Mouse (Mus musculus) stomach, embryonic 15.5 days (tissue): ENCODE measurements at regions not wholly inside any gene's neighbourhood (a gene's known extent, or its start where the extent isn't known, plus 50 kb on each side); places are given as distances from the start of the nearest gene placed in this dataset.

ENCODE experiments used
- ATAC-seq: fragments of 200-750 bp; cut with Nextera tagmentation; 2 replicates; pipeline ENCODE4 v1.8.0; 2017; ENCODE audit warnings: low read depth, moderate number of reproducible peaks, moderate TSS enrichment; ENCODE audit not compliant: insufficient read depth, low FRiP score
- H3K27ac ChIP-seq: fragments of 300-500 bp; sonication (generic); 2 replicates; pipeline ENCODE4 v1.5.1; 2015; ENCODE audit warnings: mild to moderate bottlenecking, inconsistent platforms
- H3K27me3 ChIP-seq: fragments of 300-500 bp; sonication (generic); replicated peaks from 2 replicates; pipeline ENCODE4 v1.6.1; 2015; ENCODE audit warnings: inconsistent platforms
- H3K36me3 ChIP-seq: fragments of 300-500 bp; sonication (generic); 2 replicates; pipeline ENCODE4 v1.6.1; 2015; ENCODE audit warnings: inconsistent platforms
- H3K4me1 ChIP-seq: fragments of 300-500 bp; sonication (generic); 2 replicates; pipeline ENCODE4 v1.6.1; 2015; ENCODE audit warnings: inconsistent platforms
- H3K4me2 ChIP-seq: fragments of 300-500 bp; sonication (generic); 2 replicates; pipeline ENCODE4 v1.6.1; 2015; ENCODE audit warnings: mild to moderate bottlenecking, inconsistent platforms
- H3K4me3 ChIP-seq: fragments of 300-500 bp; sonication (generic); replicated peaks from 2 replicates; pipeline ENCODE4 v1.5.1; 2015; ENCODE audit warnings: inconsistent platforms
- H3K9ac ChIP-seq: fragments of 300-500 bp; sonication (generic); 2 replicates; pipeline ENCODE4 v1.6.1; 2015; ENCODE audit warnings: inconsistent platforms
- H3K9me3 ChIP-seq: fragments of 300-500 bp; sonication (generic); 2 replicates; pipeline ENCODE4 v1.6.1; 2016; ENCODE audit warnings: inconsistent platforms
- WGBS: fragments of 180-500 bp; shearing (Covaris S2); methylation state at CpG from one replicate; pipeline ENCODE4 v1.1.7; 2015; 5-methylcytosine and 5-hydroxymethylcytosine counted together

DNA sequence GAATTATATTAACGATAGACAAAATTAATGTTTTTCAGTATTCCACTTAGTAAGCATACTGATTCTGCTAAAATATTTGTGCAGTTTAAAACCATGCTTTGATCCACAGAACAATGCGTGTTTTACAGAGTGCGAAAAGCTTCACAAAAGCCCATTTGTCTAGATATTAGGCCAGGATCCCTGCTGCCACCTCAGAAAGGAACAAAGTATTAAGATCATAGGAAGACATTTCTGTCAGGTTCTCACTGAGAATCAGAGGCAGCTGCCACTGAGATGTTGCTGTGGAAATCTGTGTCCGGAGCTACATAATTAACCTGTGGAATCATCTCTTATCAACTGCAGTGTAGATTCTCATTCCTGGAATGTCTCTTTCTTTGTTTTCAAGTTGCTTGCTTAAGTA lies 656.9 kb downstream of the Car8 start:
- H3K36me3 ChIP-seq, result no peaks in the 10 kb centered on the region
- H3K4me3 ChIP-seq, result no peak overlapping the region
- H3K27me3 ChIP-seq, result no peaks in the 10 kb centered on the region
- no peak overlapping the region for H3K27ac ChIP-seq
- H3K4me2 ChIP-seq, result no peak overlapping the region
- no peaks in the 10 kb centered on the region for H3K4me1 ChIP-seq
- 66% methylated on average over 4 of the region's 4 CpGs for WGBS
- ATAC-seq, result no peak
- no peak overlapping the region for H3K9ac ChIP-seq
- H3K9me3 ChIP-seq, result no peaks in the 10 kb centered on the region

GRCm38 (mm10) chr4:7581220-7581916 lies 657.5 kb downstream of the Car8 start:
- Histone ChIP-seq H3K4me3 (no peak overlapping the region), H3K9me3 (no peaks in the 10 kb centered on the region), H3K27ac (no peak overlapping the region), H3K36me3 (no peaks in the 10 kb centered on the region), H3K4me2 (peak overlapping the region; percentile 13; the same call in 1 of the 2 replicates), H3K27me3 (no peaks in the 10 kb centered on the region), H3K4me1 (no peaks in the 10 kb centered on the region), H3K9ac (no peak overlapping the region)
- 0 out of 2 replicates have a peak, but pooled peaks have one; percentile 22 for ATAC-seq
- WGBS, result 39% methylated on average over 8 of the region's 8 CpGs

DNA sequence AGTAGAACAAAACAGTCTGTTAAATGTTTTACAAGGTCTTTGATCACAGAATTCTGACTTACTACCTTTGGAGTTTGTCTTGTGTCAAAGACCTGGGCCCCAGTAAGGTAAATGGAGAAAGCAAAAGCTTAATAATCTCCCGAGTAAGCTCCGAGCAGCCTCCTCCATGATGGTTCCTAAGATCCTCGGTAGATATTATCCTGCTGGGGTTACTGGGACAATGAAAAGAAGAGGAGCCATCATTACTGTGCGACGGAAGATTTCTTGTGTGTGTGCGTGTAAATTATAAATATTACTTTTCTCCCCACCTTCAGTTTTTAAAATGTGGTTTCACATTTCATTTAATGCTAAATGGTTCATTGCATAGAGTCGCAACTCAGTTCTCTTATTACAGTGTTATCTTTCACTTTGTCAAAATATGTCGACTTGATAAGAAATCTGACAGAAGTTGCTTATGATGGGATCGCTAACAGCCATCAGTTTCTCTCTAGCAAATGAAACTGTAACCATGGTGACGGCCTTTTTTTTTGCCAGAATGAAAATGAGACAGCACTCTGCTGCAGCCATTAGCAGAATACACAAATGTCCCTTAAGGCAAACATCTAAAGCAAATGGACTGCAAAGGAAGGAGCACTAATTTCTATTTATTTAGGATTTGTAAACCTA lies 658.2 kb downstream of the Car8 start:
- Histone ChIP-seq H3K9me3 (no peaks in the 10 kb centered on the region), H3K4me3 (no peak overlapping the region), H3K27ac (no peak overlapping the region), H3K27me3 (no peaks in the 10 kb centered on the region), H3K36me3 (no peaks in the 10 kb centered on the region), H3K4me2 (peak overlapping the region; percentile 13; the same call in 1 of the 2 replicates), H3K4me1 (no peaks in the 10 kb centered on the region), H3K9ac (no peak overlapping the region)
- 40% methylated on average over 10 of the region's 10 CpGs for whole genome bisulfite sequencing
- 0 out of 2 replicates have a peak, but pooled peaks have one; percentile 14 for ATAC-seq

DNA sequence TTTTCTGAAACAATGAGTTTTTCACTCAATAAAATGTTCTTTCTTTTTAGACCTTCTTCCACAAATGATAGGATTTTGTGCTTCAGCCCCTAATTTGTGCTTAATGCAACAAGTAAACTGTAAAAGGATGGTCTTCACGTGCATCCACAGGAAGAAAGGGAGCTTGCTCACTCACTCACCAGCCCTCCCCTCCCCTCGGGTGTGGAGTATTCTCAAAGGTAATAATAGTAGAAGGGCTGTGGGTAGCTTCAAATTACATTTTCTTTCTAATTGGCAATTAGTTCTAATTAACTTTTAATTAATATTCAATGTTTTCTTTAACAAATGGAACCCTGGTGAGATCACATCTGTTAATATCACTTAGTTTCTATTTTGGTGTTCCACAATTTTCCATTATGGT lies 664.8 kb downstream of the Car8 start:
- H3K4me3 ChIP-seq, result no peak overlapping the region
- no peaks in the 10 kb centered on the region for H3K27me3 ChIP-seq
- no peak overlapping the region for H3K9ac ChIP-seq
- 73% methylated on average over 2 of the region's 2 CpGs for WGBS
- no peak for ATAC-seq
- H3K36me3 ChIP-seq, result no peaks in the 10 kb centered on the region
- H3K4me1 ChIP-seq, result no peaks in the 10 kb centered on the region
- H3K27ac ChIP-seq, result no peak overlapping the region
- no peaks in the 10 kb centered on the region for H3K9me3 ChIP-seq
- H3K4me2 ChIP-seq, result no peak overlapping the region

DNA sequence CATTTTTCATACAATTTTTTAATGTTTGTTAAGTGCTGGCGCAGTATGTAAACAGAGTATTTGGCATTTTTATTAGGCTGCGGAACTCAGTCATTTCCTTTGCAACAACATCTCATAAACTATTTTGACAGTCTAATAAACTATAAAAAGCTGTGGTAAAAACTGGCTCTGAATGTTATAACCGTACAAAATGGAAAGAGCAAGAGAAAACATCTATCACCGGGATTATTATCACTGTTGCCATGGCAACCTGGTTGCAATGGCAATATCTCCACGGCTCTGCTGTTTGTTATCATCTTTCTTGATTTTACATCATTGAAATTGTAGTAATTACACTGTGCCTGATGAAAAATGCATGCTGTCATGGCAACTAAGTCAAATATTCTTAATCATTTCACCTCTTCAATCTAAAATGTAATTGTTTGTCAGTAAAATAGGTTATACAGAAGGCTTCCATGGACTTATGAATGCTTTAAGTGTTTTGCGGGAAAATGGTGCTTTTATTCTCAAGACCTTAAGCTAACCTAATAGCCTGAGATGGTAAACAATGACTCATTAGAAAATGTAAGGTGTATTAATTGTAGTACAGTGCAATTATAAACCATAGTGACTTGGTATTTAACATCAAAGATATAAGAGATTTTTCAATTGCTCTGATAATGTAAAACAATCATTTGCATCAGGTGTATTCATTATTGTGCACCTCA lies 671.0 kb downstream of the Car8 start:
- H3K4me2 ChIP-seq, result no peak overlapping the region
- H3K4me1 ChIP-seq, result no peaks in the 10 kb centered on the region
- no peak overlapping the region for H3K9ac ChIP-seq
- no peak overlapping the region for H3K27ac ChIP-seq
- no peak overlapping the region for H3K4me3 ChIP-seq
- H3K9me3 ChIP-seq, result no peaks in the 10 kb centered on the region
- WGBS, result 42% methylated on average over 6 of the region's 6 CpGs
- no peaks in the 10 kb centered on the region for H3K36me3 ChIP-seq
- H3K27me3 ChIP-seq, result no peaks in the 10 kb centered on the region
- ATAC-seq, result no peak

GRCm38 (mm10) chr4:7559867-7560832 lies 678.7 kb downstream of the Car8 start:
- no peaks in the 10 kb centered on the region for H3K27me3 ChIP-seq
- H3K4me1 ChIP-seq, result no peaks in the 10 kb centered on the region
- no peaks in the 10 kb centered on the region for H3K9me3 ChIP-seq
- no peak overlapping the region for H3K4me2 ChIP-seq
- no peak overlapping the region for H3K9ac ChIP-seq
- no peaks in the 10 kb centered on the region for H3K36me3 ChIP-seq
- peak overlapping the region; percentile 40 for H3K27ac ChIP-seq
- no peak; the same call in 1 of the 2 replicates for ATAC-seq
- WGBS, result 39% methylated on average over 7 of the region's 7 CpGs
- no peak overlapping the region for H3K4me3 ChIP-seq

DNA sequence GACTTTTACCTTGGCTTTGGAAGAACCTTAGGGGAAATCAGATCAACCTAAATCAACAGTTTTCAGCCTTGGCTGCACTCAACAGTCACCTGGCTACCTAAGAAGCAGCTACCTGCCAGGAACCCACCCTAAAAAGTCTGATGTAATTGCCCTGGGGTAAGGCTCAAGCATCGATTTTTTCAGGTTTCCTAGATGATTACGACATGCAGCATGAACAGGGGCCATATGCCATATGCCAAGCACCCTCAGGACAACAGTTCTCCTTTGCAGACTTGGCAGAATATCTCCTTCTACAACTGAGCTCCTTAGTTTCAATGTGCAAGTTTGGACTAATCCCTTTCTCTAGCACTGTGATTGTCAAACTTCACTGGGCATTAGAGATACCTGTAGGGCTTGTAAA lies 680.1 kb downstream of the Car8 start:
- H3K27me3 ChIP-seq, result no peaks in the 10 kb centered on the region
- no peak for ATAC-seq
- no peak overlapping the region for H3K27ac ChIP-seq
- H3K4me2 ChIP-seq, result no peak overlapping the region
- H3K4me1 ChIP-seq, result no peaks in the 10 kb centered on the region
- no peak overlapping the region for H3K4me3 ChIP-seq
- no peaks in the 10 kb centered on the region for H3K36me3 ChIP-seq
- H3K9me3 ChIP-seq, result no peaks in the 10 kb centered on the region
- no peak overlapping the region for H3K9ac ChIP-seq
- 83% methylated on average over 2 of the region's 2 CpGs for WGBS

DNA sequence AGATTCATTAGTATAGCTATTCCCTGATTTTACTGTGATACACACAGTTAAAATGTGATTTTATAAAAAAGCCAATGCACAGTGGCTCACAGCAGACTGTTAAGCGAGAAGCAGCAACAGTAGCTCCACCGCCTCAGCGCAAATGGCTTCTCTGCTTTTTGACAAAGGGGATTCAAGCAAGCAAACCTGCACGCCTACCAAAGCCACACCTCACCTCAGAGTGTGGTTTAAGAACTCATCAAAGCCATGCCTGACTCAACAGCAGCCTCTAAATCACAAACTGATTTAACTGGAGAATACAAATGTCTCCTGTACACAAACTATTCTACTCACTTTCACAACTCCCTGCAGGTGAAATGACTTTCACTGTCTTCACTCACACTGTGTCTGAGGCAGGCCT lies 704.5 kb downstream of the Car8 start:
- Histone ChIP-seq H3K9ac (no peak overlapping the region), H3K4me3 (no peak overlapping the region), H3K9me3 (no peaks in the 10 kb centered on the region), H3K27me3 (no peaks in the 10 kb centered on the region), H3K4me2 (no peak overlapping the region), H3K27ac (no peak overlapping the region), H3K4me1 (no peaks in the 10 kb centered on the region), H3K36me3 (no peaks in the 10 kb centered on the region)
- ATAC-seq, result no peak
- WGBS, result 66% methylated on average over 4 of the region's 4 CpGs

- no peak for ATAC-seq
- 73% methylated on average over 2 of the region's 2 CpGs for WGBS
- Histone ChIP-seq H3K36me3 (no peaks in the 10 kb centered on the region), H3K9me3 (no peaks in the 10 kb centered on the region), H3K4me3 (no peak overlapping the region), H3K27me3 (no peaks in the 10 kb centered on the region), H3K9ac (no peak overlapping the region), H3K4me1 (no peaks in the 10 kb centered on the region), H3K4me2 (no peak overlapping the region), H3K27ac (no peak overlapping the region)
These were observed 711.1 kb downstream of the Car8 start for GRCm38 (mm10) chr4:7527718-7528117.

- H3K9ac ChIP-seq, result no peak overlapping the region
- no peaks in the 10 kb centered on the region for H3K27me3 ChIP-seq
- no peak for ATAC-seq
- no peaks in the 10 kb centered on the region for H3K4me1 ChIP-seq
- WGBS, result 68% methylated on average over 1 of the region's 1 CpGs
- H3K4me3 ChIP-seq, result no peak overlapping the region
- no peak overlapping the region for H3K4me2 ChIP-seq
- H3K36me3 ChIP-seq, result no peaks in the 10 kb centered on the region
- no peak overlapping the region for H3K27ac ChIP-seq
- H3K9me3 ChIP-seq, result no peaks in the 10 kb centered on the region
These were observed 725.8 kb downstream of the Car8 start for GRCm38 (mm10) chr4:7513081-7513480.

DNA sequence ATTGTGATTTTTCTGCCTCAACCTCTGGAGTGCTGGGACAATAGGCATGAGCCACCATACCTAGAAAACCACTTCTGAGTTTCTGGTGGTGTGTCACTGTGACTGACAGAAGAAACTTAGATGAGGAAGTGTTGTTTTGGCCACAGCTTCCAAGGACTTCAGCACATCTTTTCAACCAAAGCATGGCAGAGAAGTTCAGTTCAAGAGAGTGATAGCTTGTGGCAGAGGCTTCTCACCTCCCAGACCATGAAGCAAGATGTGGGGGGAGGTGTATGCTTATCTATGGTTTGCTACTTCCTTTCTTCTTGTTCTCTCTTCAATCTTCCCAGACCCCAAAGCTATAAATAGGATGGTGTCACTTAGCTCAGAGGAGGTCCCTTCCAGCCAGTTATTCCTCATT lies 753.3 kb downstream of the Car8 start:
- Histone ChIP-seq H3K27ac (no peak overlapping the region), H3K27me3 (no peaks in the 10 kb centered on the region), H3K9ac (no peak overlapping the region), H3K9me3 (no peaks in the 10 kb centered on the region), H3K36me3 (no peaks in the 10 kb centered on the region), H3K4me2 (no peak overlapping the region), H3K4me3 (no peak overlapping the region), H3K4me1 (no peaks in the 10 kb centered on the region)
- no peak for ATAC-seq
